Mouse (Mus musculus) MEL (cell line): ENCODE results near the gene Entpd6.

Experiments used
- JUND ChIP-seq: IDR thresholded peaks from 2 replicates; pipeline ENCODE4 v1.6.1; 2011; ENCODE audit warnings: low read depth, mild to moderate bottlenecking, improper control_type of control experiment, low read length
- KAT2A ChIP-seq: conservative IDR thresholded peaks from 2 replicates; pipeline ENCODE4 v1.6.1; 2012; ENCODE audit warnings: low read depth, low read length, improper control_type of control experiment, inconsistent platforms
- TCF12 ChIP-seq: IDR thresholded peaks from 2 replicates; pipeline ENCODE4 v1.6.1; 2014; ENCODE audit warnings: low read depth, mild to moderate bottlenecking, inconsistent platforms, low read length, improper control_type of control experiment, moderate library complexity

DNA sequence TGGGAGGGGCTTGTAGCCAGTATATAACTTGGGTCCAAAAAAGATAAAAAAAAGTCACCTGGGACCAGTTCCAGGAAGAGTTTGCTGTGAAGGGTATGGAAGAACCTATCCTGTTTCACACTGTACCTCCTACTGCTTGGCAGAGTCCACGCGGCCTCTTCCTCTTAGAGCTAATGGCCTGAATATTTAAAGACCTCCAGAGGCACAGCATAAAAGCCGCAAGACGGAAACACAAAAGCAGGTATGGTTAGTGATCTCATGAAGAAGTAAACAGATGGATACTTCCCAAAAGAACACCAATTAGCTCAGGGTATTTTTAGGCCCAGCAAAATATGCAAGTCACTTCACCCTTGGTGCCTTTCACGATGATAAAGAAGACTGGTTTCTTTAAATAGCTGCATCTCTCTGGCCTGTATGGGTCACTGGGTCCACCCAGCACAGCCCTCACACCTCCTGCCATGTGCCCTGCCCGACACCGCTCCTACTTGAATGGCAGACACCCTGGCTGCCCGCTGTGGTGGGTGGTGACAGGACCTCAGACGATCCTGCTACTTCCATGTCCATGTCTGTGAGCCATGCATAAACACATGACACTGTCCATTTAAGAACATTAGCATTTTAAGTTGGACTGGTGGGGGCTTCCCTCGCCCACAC lies 23.8 kb downstream of the Entpd6 start:
- TF ChIP-seq JUND (no peak), KAT2A (no peak), TCF12 (no peak)
